Mouse (Mus musculus) midbrain, embryonic 10.5 days (tissue): Measurements from ENCODE around the gene Psmc3. TPM values are rescaled to one million over a fixed set of nuclear protein-coding genes. Genes with fewer than 3 reads are reported as not detected.
A peak's percentile ranks its signal among the peaks of the same experiment; 100 is the strongest.

Source experiments
- DNase-seq: peaks from one replicate; pipeline ENCODE4 v3.0.0-alpha.2; 2017; ENCODE audit warnings: low spot score
- H3K27ac ChIP-seq: fragments of 300-500 bp; sonication (generic); replicated peaks from 2 replicates; pipeline ENCODE4 v1.5.1; 2016; ENCODE audit warnings: mild to moderate bottlenecking
- H3K27me3 ChIP-seq: fragments of 300-500 bp; sonication (generic); 2 replicates; pipeline ENCODE4 v1.6.1; 2016; ENCODE audit warnings: low read depth, mild to moderate bottlenecking; ENCODE audit not compliant: poor library complexity, severe bottlenecking
- H3K36me3 ChIP-seq: fragments of 300-500 bp; sonication (generic); 2 replicates; pipeline ENCODE4 v1.6.1; 2016; ENCODE audit warnings: mild to moderate bottlenecking, moderate library complexity
- H3K4me1 ChIP-seq: fragments of 300-500 bp; sonication (generic); 2 replicates; pipeline ENCODE4 v1.6.1; 2016
- H3K4me3 ChIP-seq: fragments of 300-500 bp; sonication (generic); 2 replicates; pipeline ENCODE4 v1.5.1; 2016; ENCODE audit warnings: mild to moderate bottlenecking, moderate library complexity
- H3K9me3 ChIP-seq: fragments of 300-500 bp; sonication (generic); replicated peaks from 2 replicates; pipeline ENCODE4 v1.6.1; 2016; ENCODE audit warnings: mild to moderate bottlenecking
- WGBS: fragments of 180-500 bp; shearing (Covaris S2); methylation state at CpG from one replicate; pipeline ENCODE4 v1.1.7; 2016; 5-methylcytosine and 5-hydroxymethylcytosine counted together
- polyA plus RNA-seq: library from polyadenylated mRNA; unstranded; fragments of >200 nt; fragmentation: Nextera tagmentation; extraction: Ambion mirVana; gene quantifications from 2 replicates; pipeline ENCODE4 v1.2.1, GENCODE M21; 2016

The Psmc3 gene
- polyA plus RNA-seq, 1 experiment from 2014 or later: 363 TPM

- Histone ChIP-seq H3K4me3 (no peak overlapping the region), H3K9me3 (no peaks in the 10 kb centered on the region), H3K27me3 (no peaks in the 10 kb centered on the region), H3K36me3 (peaks cover 99% of the 10 kb centered on the region), H3K4me1 (0 out of 2 replicates have a peak, but pooled peaks cover 3% of the 10 kb centered on the region), H3K27ac (no peak overlapping the region)
- peak; percentile 50 for DNase-seq
- 82% methylated on average over 10 of the region's 10 CpGs for WGBS
These were observed 6.9 kb downstream of the Psmc3 start for GRCm38 (mm10) chr2:91060544-91061355.

GRCm38 (mm10) chr2:91061849-91062481 lies 8.2 kb downstream of the Psmc3 start:
- Histone ChIP-seq H3K9me3 (no peaks in the 10 kb centered on the region), H3K4me3 (no peak overlapping the region), H3K27me3 (no peaks in the 10 kb centered on the region), H3K36me3 (peaks cover 96% of the 10 kb centered on the region), H3K27ac (no peak overlapping the region), H3K4me1 (0 out of 2 replicates have a peak, but pooled peaks cover 5% of the 10 kb centered on the region)
- DNase-seq: no peak
- WGBS: 90% methylated on average over 6 of the region's 6 CpGs

GRCm38 (mm10) chr2:91062779-91063606 lies 9.2 kb downstream of the Psmc3 start:
- H3K4me1 ChIP-seq: 0 out of 2 replicates have a peak, but pooled peaks cover 5% of the 10 kb centered on the region
- peaks cover 88% of the 10 kb centered on the region for H3K36me3 ChIP-seq
- no peaks in the 10 kb centered on the region for H3K27me3 ChIP-seq
- no peak for DNase-seq
- 92% methylated on average over 16 of the region's 16 CpGs for WGBS
- no peaks in the 10 kb centered on the region for H3K9me3 ChIP-seq
- H3K27ac ChIP-seq: no peak overlapping the region
- no peak overlapping the region for H3K4me3 ChIP-seq

- no peak for DNase-seq
- WGBS: 86% methylated on average over 6 of the region's 6 CpGs
- Histone ChIP-seq H3K4me3 (no peak overlapping the region), H3K27ac (no peak overlapping the region), H3K4me1 (peaks cover 15% of the 10 kb centered on the region), H3K27me3 (0 out of 2 replicates have a peak, but pooled peaks cover 5% of the 10 kb centered on the region), H3K9me3 (no peaks in the 10 kb centered on the region), H3K36me3 (peaks cover 77% of the 10 kb centered on the region)
These were observed 10.4 kb downstream of the Psmc3 start for GRCm38 (mm10) chr2:91064211-91064610.

- 51% methylated on average over 3 of the region's 3 CpGs for WGBS
- DNase-seq: peak; percentile 44
- Histone ChIP-seq H3K4me3 (no peak overlapping the region), H3K9me3 (no peaks in the 10 kb centered on the region), H3K36me3 (peaks cover 63% of the 10 kb centered on the region), H3K4me1 (peaks cover 23% of the 10 kb centered on the region), H3K27me3 (0 out of 2 replicates have a peak, but pooled peaks cover 5% of the 10 kb centered on the region), H3K27ac (no peak overlapping the region)
These were observed 11.7 kb downstream of the Psmc3 start for GRCm38 (mm10) chr2:91065544-91065943.

GRCm38 (mm10) chr2:91066455-91066854 lies 12.6 kb downstream of the Psmc3 start:
- H3K4me3 ChIP-seq: no peak overlapping the region
- H3K36me3 ChIP-seq: peaks cover 54% of the 10 kb centered on the region

GRCm38 (mm10) chr2:91068162-91068871 lies 14.5 kb downstream of the Psmc3 start:
- Histone ChIP-seq H3K27ac (no peak overlapping the region), H3K36me3 (peaks cover 36% of the 10 kb centered on the region), H3K4me3 (peak overlapping the region; percentile 65; the same call in 1 of the 2 replicates), H3K4me1 (peaks cover 35% of the 10 kb centered on the region), H3K9me3 (no peaks in the 10 kb centered on the region), H3K27me3 (0 out of 2 replicates have a peak, but pooled peaks cover 5% of the 10 kb centered on the region)
- WGBS: 58% methylated on average over 13 of the region's 13 CpGs
- DNase-seq: no peak

More at GRCm38 (mm10) chr2:91066455-91066854, 12.6 kb downstream of the Psmc3 start:
- Histone ChIP-seq H3K27ac (no peak overlapping the region), H3K27me3 (0 out of 2 replicates have a peak, but pooled peaks cover 5% of the 10 kb centered on the region), H3K9me3 (no peaks in the 10 kb centered on the region), H3K4me1 (peaks cover 32% of the 10 kb centered on the region)
- DNase-seq: no peak
- 94% methylated on average over 3 of the region's 3 CpGs for WGBS

- 47% methylated on average over 6 of the region's 6 CpGs for WGBS
- no peak for DNase-seq
- peak overlapping the region; percentile 65 for H3K4me3 ChIP-seq
- H3K36me3 ChIP-seq: peaks cover 31% of the 10 kb centered on the region
- H3K9me3 ChIP-seq: no peaks in the 10 kb centered on the region
- H3K27me3 ChIP-seq: 0 out of 2 replicates have a peak, but pooled peaks cover 5% of the 10 kb centered on the region
- no peak overlapping the region for H3K27ac ChIP-seq
- H3K4me1 ChIP-seq: peaks cover 35% of the 10 kb centered on the region
These were observed 15.0 kb downstream of the Psmc3 start for GRCm38 (mm10) chr2:91068872-91069165.

GRCm38 (mm10) chr2:91069306-91070000 lies 15.6 kb downstream of the Psmc3 start:
- Histone ChIP-seq H3K27me3 (0 out of 2 replicates have a peak, but pooled peaks cover 5% of the 10 kb centered on the region), H3K4me1 (peaks cover 35% of the 10 kb centered on the region), H3K36me3 (peaks cover 24% of the 10 kb centered on the region), H3K9me3 (no peaks in the 10 kb centered on the region), H3K27ac (peak overlapping the region; percentile 88), H3K4me3 (peak overlapping the region; percentile 65)
- DNase-seq: peak; percentile 54
- 14% methylated on average over 14 of the region's 14 CpGs for WGBS

- Histone ChIP-seq H3K36me3 (peaks cover 17% of the 10 kb centered on the region), H3K4me3 (peak within 1 kb of the TSS; percentile 65), H3K27ac (peak within 1 kb of the TSS; percentile 88), H3K9me3 (no peaks in the 10 kb centered on the region), H3K4me1 (peaks cover 35% of the 10 kb centered on the region), H3K27me3 (0 out of 2 replicates have a peak, but pooled peaks cover 5% of the 10 kb centered on the region)
- peak; percentile 95 for DNase-seq
- WGBS: under 1% methylated on average over 69 of the region's 69 CpGs
These were observed 16.4 kb downstream of the Psmc3 start, which contains the start of gene Slc39a13 for GRCm38 (mm10) chr2:91070076-91070800. TSS of gene Slc39a13 (minus strand) at chr2:91070417.

GRCm38 (mm10) chr2:91071059-91071458 lies 17.2 kb downstream of the Psmc3 start:
- Histone ChIP-seq H3K4me1 (peaks cover 30% of the 10 kb centered on the region), H3K27ac (peak overlapping the region; percentile 88), H3K27me3 (0 out of 2 replicates have a peak, but pooled peaks cover 5% of the 10 kb centered on the region), H3K36me3 (peaks cover 9% of the 10 kb centered on the region; the same call in 1 of the 2 replicates), H3K9me3 (no peaks in the 10 kb centered on the region), H3K4me3 (peak overlapping the region; percentile 65)
- no peak for DNase-seq
- 87% methylated on average over 10 of the region's 10 CpGs for WGBS
